Mouse (Mus musculus): Measurements from ENCODE around the gene Ank3. TPM values are rescaled to one million over a fixed set of nuclear protein-coding genes. Genes with fewer than 3 reads are reported as not detected.
A peak's percentile ranks its signal among the peaks of the same experiment; 100 is the strongest.

Ank3 gene
- polyA plus RNA-seq, 1 experiment = 183 TPM

- TF ChIP-seq CTCF (IDR thresholded peaks at IDR 0.05; ENCODE audit: borderline replicate concordance, extremely low read depth, insufficient read depth, insufficient read length) = no peak
- TF ChIP-seq POLR2A (IDR thresholded peaks at IDR 0.05; ENCODE audit: borderline replicate concordance, extremely low read depth, insufficient read depth, insufficient read length, poor library complexity, severe bottlenecking) = no peak
- peak; percentile 40 for DNase-seq (ENCODE audit: low read depth)
Observed at GRCm38 (mm10) chr10:69926158-69926882, 527.7 kb downstream of the Ank3 start.

GRCm38 (mm10) chr10:69927012-69927411 lies 528.4 kb downstream of the Ank3 start:
- no peak for DNase-seq (ENCODE audit: low read depth)
- TF ChIP-seq POLR2A (IDR thresholded peaks at IDR 0.05; ENCODE audit: borderline replicate concordance, extremely low read depth, insufficient read depth, insufficient read length, poor library complexity, severe bottlenecking) = no peak
- no peak for TF ChIP-seq CTCF (IDR thresholded peaks at IDR 0.05; ENCODE audit: borderline replicate concordance, extremely low read depth, insufficient read depth, insufficient read length)

- TF ChIP-seq POLR2A (IDR thresholded peaks at IDR 0.05; ENCODE audit: borderline replicate concordance, extremely low read depth, insufficient read depth, insufficient read length, poor library complexity, severe bottlenecking) = no peak
- no peak for TF ChIP-seq CTCF (IDR thresholded peaks at IDR 0.05; ENCODE audit: borderline replicate concordance, extremely low read depth, insufficient read depth, insufficient read length)
- DNase-seq (ENCODE audit: low read depth) = no peak
Observed at GRCm38 (mm10) chr10:69928358-69928757, 529.8 kb downstream of the Ank3 start.

GRCm38 (mm10) chr10:69930503-69930902 lies 531.9 kb downstream of the Ank3 start:
- TF ChIP-seq CTCF (IDR thresholded peaks at IDR 0.05; ENCODE audit: borderline replicate concordance, extremely low read depth, insufficient read depth, insufficient read length) (no peak), POLR2A (IDR thresholded peaks at IDR 0.05; ENCODE audit: borderline replicate concordance, extremely low read depth, insufficient read depth, insufficient read length, poor library complexity, severe bottlenecking) (no peak)
- DNase-seq (ENCODE audit: low read depth) = no peak

- DNase-seq (ENCODE audit: low read depth) = no peak
- TF ChIP-seq CTCF (IDR thresholded peaks at IDR 0.05; ENCODE audit: borderline replicate concordance, extremely low read depth, insufficient read depth, insufficient read length) = no peak
- TF ChIP-seq POLR2A (IDR thresholded peaks at IDR 0.05; ENCODE audit: borderline replicate concordance, extremely low read depth, insufficient read depth, insufficient read length, poor library complexity, severe bottlenecking) = no peak
Observed at GRCm38 (mm10) chr10:69936443-69937067, 538.0 kb downstream of the Ank3 start.

GRCm38 (mm10) chr10:69937291-69937921 lies 538.8 kb downstream of the Ank3 start:
- no peak for DNase-seq (ENCODE audit: low read depth)
- TF ChIP-seq POLR2A (IDR thresholded peaks at IDR 0.05; ENCODE audit: borderline replicate concordance, extremely low read depth, insufficient read depth, insufficient read length, poor library complexity, severe bottlenecking) (no peak), CTCF (IDR thresholded peaks at IDR 0.05; ENCODE audit: borderline replicate concordance, extremely low read depth, insufficient read depth, insufficient read length) (no peak)

GRCm38 (mm10) chr10:69939144-69939543 lies 540.6 kb downstream of the Ank3 start:
- no peak for TF ChIP-seq CTCF (IDR thresholded peaks at IDR 0.05; ENCODE audit: borderline replicate concordance, extremely low read depth, insufficient read depth, insufficient read length)
- no peak for TF ChIP-seq POLR2A (IDR thresholded peaks at IDR 0.05; ENCODE audit: borderline replicate concordance, extremely low read depth, insufficient read depth, insufficient read length, poor library complexity, severe bottlenecking)
- no peak for DNase-seq (ENCODE audit: low read depth)

- DNase-seq (ENCODE audit: low read depth) = no peak
- TF ChIP-seq CTCF (IDR thresholded peaks at IDR 0.05; ENCODE audit: borderline replicate concordance, extremely low read depth, insufficient read depth, insufficient read length) (no peak), POLR2A (IDR thresholded peaks at IDR 0.05; ENCODE audit: borderline replicate concordance, extremely low read depth, insufficient read depth, insufficient read length, poor library complexity, severe bottlenecking) (no peak)
Observed at GRCm38 (mm10) chr10:69939966-69940365, 541.4 kb downstream of the Ank3 start.

- DNase-seq (ENCODE audit: low read depth) = no peak
- no peak for TF ChIP-seq CTCF (IDR thresholded peaks at IDR 0.05; ENCODE audit: borderline replicate concordance, extremely low read depth, insufficient read depth, insufficient read length)
- no peak for TF ChIP-seq POLR2A (IDR thresholded peaks at IDR 0.05; ENCODE audit: borderline replicate concordance, extremely low read depth, insufficient read depth, insufficient read length, poor library complexity, severe bottlenecking)
Observed at GRCm38 (mm10) chr10:69941001-69941400, 542.4 kb downstream of the Ank3 start.

- TF ChIP-seq POLR2A (IDR thresholded peaks at IDR 0.05; ENCODE audit: borderline replicate concordance, extremely low read depth, insufficient read depth, insufficient read length, poor library complexity, severe bottlenecking) (no peak), CTCF (IDR thresholded peaks at IDR 0.05; ENCODE audit: borderline replicate concordance, extremely low read depth, insufficient read depth, insufficient read length) (no peak)
- no peak for DNase-seq (ENCODE audit: low read depth)
Observed at GRCm38 (mm10) chr10:69944845-69945244, 546.3 kb downstream of the Ank3 start.

GRCm38 (mm10) chr10:69945870-69946269 lies 547.3 kb downstream of the Ank3 start:
- TF ChIP-seq POLR2A (IDR thresholded peaks at IDR 0.05; ENCODE audit: borderline replicate concordance, extremely low read depth, insufficient read depth, insufficient read length, poor library complexity, severe bottlenecking) (no peak), CTCF (IDR thresholded peaks at IDR 0.05; ENCODE audit: borderline replicate concordance, extremely low read depth, insufficient read depth, insufficient read length) (no peak)
- DNase-seq (ENCODE audit: low read depth) = peak; percentile 65

All from brain, embryonic 14.5 days (tissue).